Mouse (Mus musculus) spleen, postnatal 0 days (tissue): ENCODE results near the gene Olfr1368. TPM values are rescaled to one million over a fixed set of nuclear protein-coding genes. Genes with fewer than 3 reads are reported as not detected.

ENCODE experiments used
- polyA plus RNA-seq: library from polyadenylated mRNA; unstranded; fragments of >200 nt; fragmentation: Nextera tagmentation; extraction: Ambion mirVana; gene quantifications from 2 replicates; pipeline ENCODE4 v1.2.1, GENCODE M21; 2015

Gene Olfr1368
- polyA plus RNA-seq: not detected in 2 replicates

DNA sequence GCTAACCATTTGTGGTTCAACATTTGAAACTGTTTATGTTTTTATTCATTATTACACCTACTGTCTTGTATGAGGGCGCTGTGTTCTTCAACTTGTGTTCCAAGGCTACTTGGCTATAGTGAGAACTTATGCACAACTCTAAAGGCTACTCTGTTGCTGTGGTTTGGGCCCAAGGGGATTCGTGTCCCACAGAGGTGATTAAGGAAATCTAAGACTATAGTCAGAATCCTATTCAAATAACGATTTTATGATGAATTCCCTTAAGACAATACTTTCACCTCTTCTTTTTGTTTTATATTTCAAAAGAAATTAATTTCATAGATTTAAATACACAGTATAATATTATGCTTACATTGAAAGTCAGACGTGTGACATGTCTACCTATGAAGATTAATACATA lies at the start of gene Olfr1368:
Olfr1368 (minus strand) TSS at position 101 of the 400 bp plus-strand sequence.

DNA sequence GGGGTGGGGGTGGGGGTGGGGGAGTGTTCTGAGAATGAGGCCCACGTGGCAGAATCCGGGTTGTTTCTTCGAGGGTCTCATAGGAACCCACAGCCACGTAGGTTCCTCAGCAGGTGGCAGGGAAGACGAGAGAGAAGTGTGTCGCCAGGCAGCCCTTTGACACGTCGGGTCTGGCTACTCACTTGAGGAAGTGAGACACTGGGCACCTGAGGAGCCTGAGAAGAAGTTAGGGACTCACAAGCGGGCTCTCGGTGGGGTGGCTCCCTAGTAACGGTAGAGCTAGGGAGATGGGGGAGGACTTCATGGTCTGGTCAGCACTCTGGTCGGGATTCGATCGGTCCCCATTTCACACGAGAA lies 33.7 kb upstream of the Olfr1368 start, which contains the start of gene Trim27:
Trim27 (plus strand) TSS at position 79 of the 357 bp plus-strand sequence.

DNA sequence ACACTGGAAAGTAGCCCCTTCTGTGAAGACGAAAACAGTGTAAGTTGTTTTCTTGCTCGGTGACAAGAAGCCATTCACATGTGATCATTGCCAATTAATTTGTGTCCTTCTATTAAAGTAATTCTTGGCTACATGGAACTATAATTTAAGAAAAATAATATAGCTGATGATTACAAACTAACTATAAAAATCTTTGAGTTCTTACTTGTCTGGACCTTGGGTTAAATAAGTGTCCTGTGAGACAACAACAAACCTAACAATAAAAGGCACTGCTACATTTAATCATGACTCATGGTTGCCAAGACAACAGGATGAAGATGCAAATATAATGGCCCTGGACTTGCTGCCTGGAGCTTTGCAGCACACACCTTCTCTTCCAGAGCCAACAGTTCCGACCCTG lies 16.3 kb downstream of the Olfr1368 start, which contains the start of gene Olfr263:
Olfr263 (plus strand) TSS at position 301 of the 400 bp plus-strand sequence.

DNA sequence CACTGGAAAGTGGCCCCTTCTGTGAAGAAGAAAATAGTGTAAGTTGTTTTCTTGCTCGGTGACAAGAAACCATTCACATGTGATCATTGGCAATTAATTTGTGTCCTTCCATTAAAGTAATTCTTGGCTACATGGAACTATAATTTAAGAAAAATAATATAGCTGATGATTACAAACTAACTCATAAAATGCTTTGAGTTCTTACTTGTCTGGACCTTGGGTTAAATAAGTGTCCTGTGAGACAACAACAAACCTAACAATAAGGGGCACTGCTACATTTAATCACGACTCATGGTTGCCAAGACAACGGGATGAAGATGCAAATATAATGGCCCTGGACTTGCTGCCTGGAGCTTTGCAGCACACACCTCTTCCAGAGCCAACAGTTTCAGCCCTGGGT lies 34.5 kb downstream of the Olfr1368 start, which contains the start of gene Olfr1369-ps1:
Olfr1369-ps1 (plus strand) TSS at position 301 of the 400 bp plus-strand sequence.

Other genes with a start within 250 kb of the Olfr1368 start
- not detected in 2 replicates for gene Olfr1370, start 70.9 kb downstream of the Olfr1368 start, polyA plus RNA-seq
- not detected in 2 replicates for gene Olfr1369-ps1, start 34.4 kb downstream of the Olfr1368 start, polyA plus RNA-seq
- not detected in 2 replicates for gene Olfr263, start 16.2 kb downstream of the Olfr1368 start, polyA plus RNA-seq
- gene Trim27, start 33.6 kb upstream of the Olfr1368 start, polyA plus RNA-seq: 80.9 and 86.3 TPM in 2 replicates
- gene Gpx5, start 146.9 kb upstream of the Olfr1368 start, polyA plus RNA-seq: not detected in 2 replicates
- gene Gpx6, start 166.3 kb upstream of the Olfr1368 start, polyA plus RNA-seq: not detected in 2 replicates
- not detected in 2 replicates for gene Olfr1367, start 201.0 kb upstream of the Olfr1368 start, polyA plus RNA-seq
- 4.2 and 5.2 TPM in 2 replicates for gene Zscan12, start 217.0 kb upstream of the Olfr1368 start, polyA plus RNA-seq